Mouse (Mus musculus) monocyte, adult 5-6 weeks (primary cell): Measurements from ENCODE around the gene Rpp25. TPM values are rescaled to one million over a fixed set of nuclear protein-coding genes. Genes with fewer than 3 reads are reported as not detected.

Source experiments
- ATAC-seq: fragments of 153-309, 156-312 bp; replicated peaks from 2 replicates; pipeline ENCODE4 v1.8.0; 2017; ENCODE audit warnings: mild to moderate bottlenecking; ENCODE audit not compliant: low TSS enrichment, insufficient number of reproducible peaks, severe bottlenecking, poor library complexity, low FRiP score
- total RNA-seq: library from RNA; stranded (forward); fragments of 200-1000, 200-491, 200-594 nt; gene quantifications from 3 replicates; pipeline ENCODE4 v1.2.3, GENCODE M21; 2017

The Rpp25 gene
- total RNA-seq, 1 experiment from 2014 or later = not detected

GRCm38 (mm10) chr9:57510577-57510976 is 6.8 kb downstream of the Rpp25 start:
- ATAC-seq = no peak

GRCm38 (mm10) chr9:57517113-57517512 is 13.3 kb downstream of the Rpp25 start:
- peak; percentile 62; the same call in 1 of the 2 replicates for ATAC-seq

GRCm38 (mm10) chr9:57520375-57521055 is 16.7 kb downstream of the Rpp25 start:
- no peak for ATAC-seq

DNA sequence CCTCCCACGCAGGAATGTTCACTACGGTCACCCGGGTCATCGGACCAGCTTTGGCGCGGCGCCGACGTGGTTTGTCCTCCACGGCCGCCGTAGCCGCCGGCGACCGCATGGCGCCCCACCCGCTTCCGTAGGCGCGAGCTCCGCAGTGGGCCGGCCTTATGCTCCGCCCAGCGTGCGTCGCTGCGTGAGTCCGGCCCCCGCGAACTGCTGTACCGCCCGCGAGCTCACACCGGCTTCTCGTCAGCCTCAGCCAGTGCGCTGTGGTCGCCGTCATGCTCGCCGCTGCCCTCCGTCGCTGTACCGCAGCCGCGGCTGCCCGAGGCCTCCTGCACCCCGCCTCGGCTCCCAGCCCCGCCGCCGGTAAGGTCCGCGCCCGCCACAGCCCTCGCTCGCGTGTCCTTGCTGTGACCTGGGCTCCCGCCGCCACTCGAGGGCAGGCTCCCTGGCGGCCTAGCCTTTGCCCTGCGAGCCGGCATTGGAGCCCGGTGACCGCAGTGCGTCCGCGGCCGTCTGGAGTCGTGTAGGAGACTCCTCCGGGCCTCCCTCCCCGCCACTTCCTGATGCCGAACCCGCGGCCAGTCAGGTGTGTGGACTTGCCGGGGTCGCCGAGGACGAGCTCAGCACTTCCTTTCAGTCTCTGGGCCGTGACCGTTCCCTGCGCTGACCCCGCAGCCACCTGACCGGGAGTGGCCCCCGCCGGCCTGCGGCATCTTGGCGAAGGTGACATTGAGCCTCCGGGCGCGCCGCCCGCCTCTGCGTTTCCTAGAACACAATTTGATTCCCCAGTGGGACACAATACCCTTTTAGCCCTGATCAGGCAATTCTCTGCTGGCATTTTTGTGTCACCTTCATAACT is 17.5 kb downstream of the Rpp25 start, which contains the start of gene Cox5a:
Gene Cox5a, plus strand, starts transcription at position 219 of the 856 bp plus-strand sequence.
- peak; percentile 87 for ATAC-seq

DNA sequence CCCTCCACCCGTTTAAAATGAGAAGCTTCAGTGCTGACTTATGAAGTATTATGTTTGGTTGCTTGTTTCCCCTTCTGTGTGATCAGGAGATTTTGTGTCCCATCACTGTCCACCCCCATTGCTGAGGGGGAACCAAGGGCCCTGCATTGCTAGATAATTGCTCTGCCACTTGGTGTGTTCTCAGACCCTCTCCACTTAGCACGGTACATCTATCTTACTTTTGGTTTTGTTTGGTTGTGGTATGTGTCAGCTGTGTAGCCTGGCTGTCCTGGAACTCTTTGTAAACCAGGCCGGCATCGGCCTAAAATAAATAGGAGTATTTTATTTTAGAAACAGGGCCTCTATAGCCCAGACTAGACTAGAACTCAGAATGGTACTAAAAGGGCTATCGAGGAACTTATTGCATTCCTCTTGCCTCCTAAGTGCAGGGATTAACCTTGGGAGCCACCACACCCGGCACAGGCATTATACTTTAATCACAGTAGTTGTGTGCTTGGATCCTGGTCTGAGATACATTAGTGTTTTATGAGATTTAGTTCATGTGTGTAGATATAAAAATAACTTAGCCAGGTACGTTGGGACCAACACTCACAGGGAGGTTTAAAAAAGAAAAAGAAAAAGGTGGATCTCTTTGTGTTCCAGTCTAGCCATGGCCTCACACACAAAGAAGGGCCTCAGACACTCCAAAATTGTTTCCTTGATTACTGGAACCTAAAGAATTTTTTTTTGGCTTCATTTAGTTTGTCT is 18.5 kb downstream of the Rpp25 start:
- ATAC-seq = no peak

- ATAC-seq = no peak
Measured at GRCm38 (mm10) chr9:57522861-57523246, 19.0 kb downstream of the Rpp25 start.

GRCm38 (mm10) chr9:57523754-57524153 is 19.9 kb downstream of the Rpp25 start:
- ATAC-seq = no peak

DNA sequence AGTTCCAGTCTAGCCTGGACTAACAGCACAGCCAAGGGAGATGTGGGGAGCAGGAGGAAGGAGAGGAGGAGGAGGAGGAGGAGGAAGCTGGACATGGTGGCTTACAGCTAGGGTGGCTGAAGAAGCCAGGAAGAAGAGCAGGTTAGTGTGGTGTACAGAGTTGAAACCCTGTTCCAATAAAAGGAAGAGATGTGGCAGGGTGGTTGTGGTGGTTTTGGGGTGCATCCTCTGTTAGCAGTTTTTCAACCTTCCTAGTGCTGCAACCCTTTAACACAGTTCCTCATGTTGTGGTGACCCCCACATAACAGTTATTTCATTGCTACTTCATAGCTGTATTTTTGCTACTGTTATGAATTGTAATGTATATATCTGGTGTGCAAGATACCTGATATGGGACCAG is 20.6 kb downstream of the Rpp25 start:
- no peak for ATAC-seq

DNA sequence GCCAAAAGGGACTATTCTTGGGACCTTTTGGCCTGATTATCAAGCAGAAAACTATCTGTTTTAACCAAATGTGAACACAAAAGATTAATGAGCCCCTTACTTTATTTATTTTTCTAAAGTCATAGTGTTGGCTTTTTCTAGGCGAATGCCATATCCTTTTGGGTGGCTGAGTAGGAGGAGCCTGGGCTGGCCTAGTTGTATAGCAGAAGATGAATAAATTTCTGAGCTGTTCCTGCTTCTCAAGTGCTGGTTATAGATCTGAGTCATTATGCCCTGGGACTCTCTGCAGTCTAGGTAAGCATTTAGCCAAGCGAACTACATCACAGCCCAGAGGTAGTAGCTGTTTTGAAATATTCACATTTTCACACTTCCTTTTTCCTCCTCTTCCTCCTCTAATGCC is 21.7 kb downstream of the Rpp25 start:
- no peak for ATAC-seq

DNA sequence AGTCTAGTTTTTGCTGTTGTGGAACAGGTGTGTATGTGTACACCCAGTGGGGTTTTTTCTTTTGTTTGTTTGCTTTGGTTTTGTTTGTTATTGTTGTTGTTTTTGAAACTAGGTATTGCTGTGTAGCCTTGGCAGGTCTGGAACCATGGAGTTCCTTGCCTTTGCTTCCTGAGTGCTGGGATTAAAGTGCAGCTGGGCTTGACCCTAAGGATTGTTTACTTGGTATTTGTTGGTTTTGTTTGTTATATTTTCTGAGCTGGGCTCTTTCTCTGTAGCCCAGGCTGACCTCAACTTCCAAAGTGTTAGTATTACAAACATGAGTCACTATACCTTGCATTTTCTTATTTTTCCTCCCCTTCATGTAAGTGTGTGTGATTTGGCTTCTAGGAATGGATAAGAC is 22.6 kb downstream of the Rpp25 start:
- no peak for ATAC-seq

DNA sequence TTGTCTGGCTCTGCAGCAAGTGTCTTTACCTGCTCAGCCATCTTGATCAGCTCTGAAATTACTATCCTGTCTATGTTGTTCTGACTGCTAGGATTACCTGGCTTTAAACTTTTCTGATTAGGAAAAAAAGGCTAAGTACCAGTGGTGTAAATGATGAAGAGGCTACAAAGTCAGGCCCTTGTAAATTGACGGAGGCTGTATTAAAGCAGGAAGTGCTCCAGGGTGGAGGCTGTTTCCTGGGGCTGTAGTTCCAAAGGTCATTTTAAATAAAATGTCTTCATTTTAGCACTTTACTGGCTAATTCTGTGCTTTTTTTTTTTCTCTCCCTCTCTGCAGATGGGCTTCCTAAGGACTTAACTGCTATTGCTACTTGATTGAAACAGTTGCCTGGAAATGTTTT is 28.1 kb downstream of the Rpp25 start:
- no peak for ATAC-seq

GRCm38 (mm10) chr9:57536362-57536761 is 32.5 kb downstream of the Rpp25 start:
- ATAC-seq = no peak

DNA sequence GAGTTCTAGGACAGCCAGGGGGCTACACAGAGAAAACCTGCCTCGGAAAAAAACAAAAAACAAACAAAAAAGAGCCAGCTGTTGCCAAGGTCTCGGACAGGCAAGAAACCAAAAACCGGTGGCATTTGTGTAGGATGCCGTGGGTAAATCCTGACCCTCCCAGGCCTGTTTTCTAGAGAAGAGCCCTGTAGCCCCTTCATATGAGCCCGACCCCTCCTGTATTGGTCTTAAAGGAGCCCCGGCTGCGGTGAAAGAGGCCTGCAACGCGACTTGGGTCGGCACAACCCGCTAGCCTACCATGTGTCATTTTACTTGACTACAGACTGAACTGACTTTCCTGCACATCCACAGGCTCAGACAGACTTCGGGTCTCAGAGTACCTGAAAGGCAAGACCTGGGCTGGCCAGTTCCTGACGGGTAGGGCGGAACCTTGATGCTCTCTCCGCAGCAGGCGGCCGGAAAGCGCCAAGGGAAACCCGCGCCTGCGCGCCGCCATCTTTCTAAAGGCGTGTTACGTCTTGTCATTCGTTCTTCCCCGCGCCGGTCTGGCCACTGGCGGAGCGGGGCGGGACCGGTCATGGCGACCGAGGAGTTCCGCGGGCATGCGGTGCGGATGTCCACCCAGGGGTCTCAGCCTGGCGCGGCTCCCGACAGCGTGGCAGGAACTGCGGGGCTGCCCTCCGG is 33.4 kb downstream of the Rpp25 start, which contains the start of gene Fam219b:
Gene Fam219b, plus strand, starts transcription at position 485 of the 684 bp plus-strand sequence.
- ATAC-seq = peak; percentile 90

GRCm38 (mm10) chr9:57537728-57538181 is 33.9 kb downstream of the Rpp25 start:
- ATAC-seq = no peak; the same call in 1 of the 2 replicates

- no peak for ATAC-seq
Measured at GRCm38 (mm10) chr9:57539550-57539949, 35.7 kb downstream of the Rpp25 start.

GRCm38 (mm10) chr9:57541312-57541711 is 37.5 kb downstream of the Rpp25 start:
- ATAC-seq = no peak

DNA sequence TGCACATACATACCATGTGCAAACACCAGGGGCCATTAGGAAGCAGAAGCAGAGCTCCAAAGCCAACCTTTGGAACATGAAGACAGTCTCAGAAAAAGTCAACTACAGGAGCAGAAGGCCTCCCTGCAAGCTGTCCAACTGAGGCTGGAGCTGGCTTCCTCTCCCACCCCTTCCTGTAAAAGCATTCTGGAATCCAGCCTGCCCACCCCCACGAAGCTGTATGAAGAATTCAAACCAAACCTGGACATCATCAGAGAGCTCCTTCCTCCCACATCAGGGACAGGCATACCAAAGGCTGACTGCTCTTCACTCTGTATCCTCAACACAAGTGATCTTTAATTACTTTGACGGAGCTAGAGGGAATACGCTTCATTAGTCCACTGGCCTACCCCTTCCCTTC is 40.1 kb downstream of the Rpp25 start:
- no peak for ATAC-seq

GRCm38 (mm10) chr9:57547287-57547686 is 43.5 kb downstream of the Rpp25 start:
- ATAC-seq = no peak

- ATAC-seq = no peak
Measured at GRCm38 (mm10) chr9:57547869-57548268, 44.0 kb downstream of the Rpp25 start.
